Mouse (Mus musculus) heart, postnatal 0 days (tissue): ENCODE data around the gene Rasgrp2.

Experiments
- CTCF ChIP-seq: IDR thresholded peaks from 2 replicates; pipeline ENCODE4 v1.5.1; 2016; ENCODE audit warnings: antibody characterized with exemption, control low read depth, low read depth
- EP300 ChIP-seq: IDR thresholded peaks from 2 replicates; pipeline ENCODE4 v1.6.1; 2016; ENCODE audit warnings: antibody characterized with exemption, low read depth

GRCm38 (mm10) chr19:6422014-6422413 lies 22.9 kb downstream of the Rasgrp2 start:
- TF ChIP-seq EP300 (no peak), CTCF (no peak)
